Mouse (Mus musculus): ENCODE measurements around the gene Chrnb1. TPM values are rescaled to one million over a fixed set of nuclear protein-coding genes. Genes with fewer than 3 reads are reported as not detected.
A peak's percentile ranks its signal among the peaks of the same experiment; 100 is the strongest.

The Chrnb1 gene
- total and polyA plus RNA-seq, 3 experiments = 0.31 to 1.6 TPM; not detected in 1

- peak overlapping the region; percentile 58 to 82 for H3K4me3 ChIP-seq (ENCODE audit: control insufficient read depth in 1 of 2, insufficient read depth in 1 of 2, low read depth in 2 of 2, low read length in 2 of 2)
- peaks cover 3% of the 10 kb centered on the region; the same call in 1 of the 2 replicates for H3K79me2 ChIP-seq (ENCODE audit: control insufficient read depth, insufficient read depth, low read length, poor library complexity)
- H3K9me3 ChIP-seq (replicated peaks; ENCODE audit: insufficient read depth, low read length) = no peaks in the 10 kb centered on the region
- H3K9ac ChIP-seq (ENCODE audit: control insufficient read depth, low read depth, low read length, poor library complexity, severe bottlenecking) = peak overlapping the region; percentile 82
- H3K27ac ChIP-seq (ENCODE audit: control insufficient read depth, low read depth, low read length) = peak overlapping the region; percentile 65
- peaks cover 2 to 13% of the 10 kb centered on the region in 2 experiments; a peak in 3 of 4 replicates for H3K4me1 ChIP-seq (ENCODE audit: control insufficient read depth in 1 of 2, insufficient read depth in 2 of 2, low read length in 2 of 2)
- peak; percentile 93 for DNase-seq (ENCODE audit: low read depth, low spot score)
- H3K27me3 ChIP-seq (ENCODE audit: control insufficient read depth in 1 of 2, insufficient read depth in 2 of 2, low read length in 2 of 2) = no peaks in the 10 kb centered on the region
- peaks cover 0 to 5% of the 10 kb centered on the region in 2 experiments; a peak in 2 of 4 replicates for H3K36me3 ChIP-seq (ENCODE audit: control insufficient read depth in 1 of 2, insufficient read depth in 2 of 2, low read length in 2 of 2)
- TF ChIP-seq CTCF (IDR thresholded peaks at IDR 0.05 in 2 of 3, conservative IDR thresholded peaks at IDR 0.05 in 1 of 3; ENCODE audit: control insufficient read depth in 1 of 3, insufficient read depth in 1 of 3, low read depth in 2 of 3, low read length in 3 of 3, poor library complexity in 1 of 3, severe bottlenecking in 1 of 3) (no peak), GATA1 (IDR thresholded peaks at IDR 0.05; ENCODE audit: low read depth, low read length) (peak; percentile 81), ZMIZ1 (IDR thresholded peaks at IDR 0.05; ENCODE audit: low read depth, low read length) (peak; percentile 71; the same call in 1 of the 2 replicates), E2F4 (IDR thresholded peaks at IDR 0.05; ENCODE audit: borderline replicate concordance, low read depth, low read length) (no peak), ZNF384 (IDR thresholded peaks at IDR 0.05; ENCODE audit: low read depth, low read length) (no peak), ZC3H11A (IDR thresholded peaks at IDR 0.05; ENCODE audit: low read depth, low read length) (0 out of 2 replicates have a peak, but pooled peaks have one; percentile 5), CHD2 (IDR thresholded peaks at IDR 0.05; ENCODE audit: low read length) (no peak), EP300 (IDR thresholded peaks at IDR 0.05; ENCODE audit: low read depth in 1 of 2, low read length in 2 of 2) (peak; percentile 65 to 73; a peak in 3 of 4 replicates), POLR2AphosphoS2 (IDR thresholded peaks at IDR 0.05; ENCODE audit: low read length) (peak; percentile 85), HCFC1 (IDR thresholded peaks at IDR 0.05; ENCODE audit: low read depth, low read length) (peak; percentile 69), TCF12 (IDR thresholded peaks at IDR 0.05; ENCODE audit: low read depth, low read length) (peak; percentile 81), RAD21 (IDR thresholded peaks at IDR 0.05; ENCODE audit: low read depth, low read length) (no peak), USF2 (IDR thresholded peaks at IDR 0.05; ENCODE audit: borderline replicate concordance in 1 of 2, insufficient read depth in 1 of 2, low read depth in 1 of 2, low read length in 2 of 2) (no peak), RCOR1 (IDR thresholded peaks at IDR 0.05; ENCODE audit: low read depth, low read length) (peak; percentile 48; the same call in 1 of the 2 replicates), USF1 (IDR thresholded peaks at IDR 0.05; ENCODE audit: low read depth, low read length) (no peak), ZKSCAN1 (IDR thresholded peaks at IDR 0.05; ENCODE audit: low read depth, low read length) (no peak), ETS1 (IDR thresholded peaks at IDR 0.05; ENCODE audit: low read depth, low read length) (peak; percentile 63), KAT2A (conservative IDR thresholded peaks at IDR 0.05; ENCODE audit: low read depth, low read length) (no peak), MXI1 (IDR thresholded peaks at IDR 0.05; ENCODE audit: low read depth, low read length) (peak; percentile 66), POLR2AphosphoS5 (IDR thresholded peaks at IDR 0.05; ENCODE audit: borderline replicate concordance, low read depth, low read length) (no peak), JUND (IDR thresholded peaks at IDR 0.05; ENCODE audit: low read depth, low read length) (no peak), POLR2A (IDR thresholded peaks at IDR 0.05; ENCODE audit: control insufficient read depth in 1 of 2, insufficient read depth in 1 of 2, low read depth in 1 of 2, low read length in 2 of 2, poor library complexity in 1 of 2) (peak; percentile 59 to 94; a peak in 3 of 4 replicates), MAFK (IDR thresholded peaks at IDR 0.05; ENCODE audit: borderline replicate concordance, low read depth, low read length) (0 out of 2 replicates have a peak, but pooled peaks have one; percentile 6), MYB (IDR thresholded peaks at IDR 0.05; ENCODE audit: low read depth, low read length) (no peak), TBP (IDR thresholded peaks at IDR 0.05; ENCODE audit: low read depth, low read length) (peak; percentile 76), BHLHE40 (IDR thresholded peaks at IDR 0.05; ENCODE audit: borderline replicate concordance, low read depth, low read length) (0 out of 2 replicates have a peak, but pooled peaks have one; percentile 27), TAL1 (IDR thresholded peaks at IDR 0.05; ENCODE audit: low read length) (peak; percentile 49), SIN3A (IDR thresholded peaks at IDR 0.05; ENCODE audit: low read length) (peak; percentile 84), GABPA (IDR thresholded peaks at IDR 0.05; ENCODE audit: low read depth, low read length) (no peak), MAX (IDR thresholded peaks at IDR 0.05; ENCODE audit: low read length) (0 out of 2 replicates have a peak, but pooled peaks have one; percentile 24), UBTF (IDR thresholded peaks at IDR 0.05; ENCODE audit: borderline replicate concordance, insufficient read depth, low read depth, low read length) (no peak), CHD1 (IDR thresholded peaks at IDR 0.05; ENCODE audit: low read depth, low read length) (no peak), SMC3 (IDR thresholded peaks at IDR 0.05; ENCODE audit: low read depth, low read length) (no peak), NRF1 (IDR thresholded peaks at IDR 0.05; ENCODE audit: insufficient read depth, low read depth, low read length, poor library complexity, severe bottlenecking) (no peak), ELF1 (IDR thresholded peaks at IDR 0.05; ENCODE audit: low read depth, low read length) (peak; percentile 84), MYC (IDR thresholded peaks at IDR 0.05; ENCODE audit: low read depth, low read length) (peak; percentile 69), NELFE (IDR thresholded peaks at IDR 0.05; ENCODE audit: low read depth, low read length) (peak; percentile 83)
Measured at GRCm38 (mm10) chr11:69784793-69785272, 10.9 kb downstream of the Chrnb1 start.
